Mouse (Mus musculus): ENCODE measurements around the gene Lyrm2. TPM values are rescaled to one million over a fixed set of nuclear protein-coding genes. Genes with fewer than 3 reads are reported as not detected.
A peak's percentile ranks its signal among the peaks of the same experiment; 100 is the strongest.

Lyrm2 gene
- polyA plus RNA-seq, 1 experiment from 2014 or later, result 127 TPM

GRCm38 (mm10) chr4:32789020-32789419 lies 11.0 kb upstream of the Lyrm2 start:
- H3K27ac ChIP-seq (replicated peaks; ENCODE audit: low read depth, low read length), result no peak overlapping the region
- H3K36me3 ChIP-seq (ENCODE audit: control insufficient read depth, insufficient read depth, low read length), result no peaks in the 10 kb centered on the region
- no peak overlapping the region for H3K4me3 ChIP-seq (ENCODE audit: low read depth, low read length)
- no peak for DNase-seq (ENCODE audit: low spot score)
- no peaks in the 10 kb centered on the region for H3K27me3 ChIP-seq (ENCODE audit: control insufficient read depth, insufficient read depth, low read length)
- no peak overlapping the region for H3K9ac ChIP-seq (ENCODE audit: low read length)
- H3K4me1 ChIP-seq (ENCODE audit: control insufficient read depth, insufficient read depth, low read length), result no peaks in the 10 kb centered on the region
- no peak for ATAC-seq (ENCODE audit: insufficient number of reproducible peaks, low FRiP score, low TSS enrichment, low read depth)
- 93% methylated on average over 4 of the region's 4 CpGs for WGBS
- no peaks in the 10 kb centered on the region for H3K9me3 ChIP-seq (ENCODE audit: control insufficient read depth, low read length)
- H3K4me2 ChIP-seq (ENCODE audit: low read depth, severe bottlenecking), result no peak overlapping the region

GRCm38 (mm10) chr4:32798976-32799375 lies 1.1 kb upstream of the Lyrm2 start:
- H3K4me3 ChIP-seq (ENCODE audit: low read depth, low read length), result no peak overlapping the region
- H3K36me3 ChIP-seq (ENCODE audit: control insufficient read depth, insufficient read depth, low read length), result no peaks in the 10 kb centered on the region
- no peak overlapping the region for H3K4me2 ChIP-seq (ENCODE audit: low read depth, severe bottlenecking)
- ATAC-seq (ENCODE audit: insufficient number of reproducible peaks, low FRiP score, low TSS enrichment, low read depth), result no peak
- no peak overlapping the region for H3K27ac ChIP-seq (replicated peaks; ENCODE audit: low read depth, low read length)
- no peak overlapping the region for H3K9ac ChIP-seq (ENCODE audit: low read length)
- 89% methylated on average over 4 of the region's 4 CpGs for WGBS
- no peaks in the 10 kb centered on the region for H3K27me3 ChIP-seq (ENCODE audit: control insufficient read depth, insufficient read depth, low read length)
- no peak for DNase-seq (ENCODE audit: low spot score)
- no peaks in the 10 kb centered on the region for H3K9me3 ChIP-seq (ENCODE audit: control insufficient read depth, low read length)
- peaks cover 4% of the 10 kb centered on the region; the same call in 1 of the 2 replicates for H3K4me1 ChIP-seq (ENCODE audit: control insufficient read depth, insufficient read depth, low read length)

- peak; percentile 23 for DNase-seq (ENCODE audit: low spot score)
- Histone ChIP-seq H3K36me3 (ENCODE audit: control insufficient read depth, insufficient read depth, low read length) (no peaks in the 10 kb centered on the region), H3K9me3 (ENCODE audit: control insufficient read depth, low read length) (no peaks in the 10 kb centered on the region), H3K4me3 (ENCODE audit: low read depth, low read length) (peak overlapping the region; percentile 76), H3K4me1 (ENCODE audit: control insufficient read depth, insufficient read depth, low read length) (peaks cover 4% of the 10 kb centered on the region; the same call in 1 of the 2 replicates), H3K4me2 (ENCODE audit: low read depth, severe bottlenecking) (peak overlapping the region; percentile 67), H3K9ac (ENCODE audit: low read length) (peak overlapping the region; percentile 96), H3K27me3 (ENCODE audit: control insufficient read depth, insufficient read depth, low read length) (no peaks in the 10 kb centered on the region), H3K27ac (replicated peaks; ENCODE audit: low read depth, low read length) (peak overlapping the region; percentile 100)
- ATAC-seq (ENCODE audit: insufficient number of reproducible peaks, low FRiP score, low TSS enrichment, low read depth), result peak; percentile 49; the same call in 1 of the 2 replicates
- 21% methylated on average over 9 of the region's 9 CpGs for WGBS
Observed at GRCm38 (mm10) chr4:32800577-32801170, 621 bp downstream of the Lyrm2 start.

GRCm38 (mm10) chr4:32817478-32817877 lies 17.4 kb downstream of the Lyrm2 start:
- Histone ChIP-seq H3K9ac (ENCODE audit: low read length) (no peak overlapping the region), H3K4me1 (ENCODE audit: control insufficient read depth, insufficient read depth, low read length) (no peaks in the 10 kb centered on the region), H3K36me3 (ENCODE audit: control insufficient read depth, insufficient read depth, low read length) (no peaks in the 10 kb centered on the region), H3K27ac (replicated peaks; ENCODE audit: low read depth, low read length) (no peak overlapping the region), H3K4me3 (ENCODE audit: low read depth, low read length) (no peak overlapping the region), H3K4me2 (ENCODE audit: low read depth, severe bottlenecking) (no peak overlapping the region), H3K27me3 (ENCODE audit: control insufficient read depth, insufficient read depth, low read length) (no peaks in the 10 kb centered on the region), H3K9me3 (ENCODE audit: control insufficient read depth, low read length) (no peaks in the 10 kb centered on the region)
- 75% methylated on average over 5 of the region's 5 CpGs for WGBS
- ATAC-seq (ENCODE audit: insufficient number of reproducible peaks, low FRiP score, low TSS enrichment, low read depth), result no peak
- no peak for DNase-seq (ENCODE audit: low spot score)

DNA sequence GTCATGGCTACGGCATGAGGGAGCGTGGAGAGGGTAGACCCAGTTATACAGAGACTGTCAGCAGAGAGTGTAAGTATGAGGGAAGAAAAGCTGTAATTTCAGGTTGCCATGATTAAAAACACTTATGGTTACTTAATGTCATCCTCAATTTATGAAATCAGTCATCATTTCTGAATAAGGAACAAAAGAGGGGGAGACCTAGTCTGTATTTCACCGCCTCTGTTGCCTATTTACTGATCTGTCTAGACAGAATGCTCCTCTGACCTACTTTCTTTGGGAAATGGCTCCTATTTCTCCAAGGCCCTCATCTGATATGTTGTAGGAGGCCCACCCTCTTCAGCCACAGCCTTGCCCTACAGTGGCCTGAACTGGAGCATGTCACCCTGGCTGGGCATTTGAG lies 20.6 kb downstream of the Lyrm2 start:
- Histone ChIP-seq H3K9ac (ENCODE audit: low read length) (no peak overlapping the region), H3K36me3 (ENCODE audit: control insufficient read depth, insufficient read depth, low read length) (no peaks in the 10 kb centered on the region), H3K4me1 (ENCODE audit: control insufficient read depth, insufficient read depth, low read length) (no peaks in the 10 kb centered on the region), H3K9me3 (ENCODE audit: control insufficient read depth, low read length) (no peaks in the 10 kb centered on the region), H3K4me2 (ENCODE audit: low read depth, severe bottlenecking) (no peak overlapping the region), H3K27me3 (ENCODE audit: control insufficient read depth, insufficient read depth, low read length) (no peaks in the 10 kb centered on the region), H3K4me3 (ENCODE audit: low read depth, low read length) (no peak overlapping the region), H3K27ac (replicated peaks; ENCODE audit: low read depth, low read length) (no peak overlapping the region)
- WGBS, result 93% methylated on average over 3 of the region's 3 CpGs
- no peak for DNase-seq (ENCODE audit: low spot score)
- no peak for ATAC-seq (ENCODE audit: insufficient number of reproducible peaks, low FRiP score, low TSS enrichment, low read depth)

DNA sequence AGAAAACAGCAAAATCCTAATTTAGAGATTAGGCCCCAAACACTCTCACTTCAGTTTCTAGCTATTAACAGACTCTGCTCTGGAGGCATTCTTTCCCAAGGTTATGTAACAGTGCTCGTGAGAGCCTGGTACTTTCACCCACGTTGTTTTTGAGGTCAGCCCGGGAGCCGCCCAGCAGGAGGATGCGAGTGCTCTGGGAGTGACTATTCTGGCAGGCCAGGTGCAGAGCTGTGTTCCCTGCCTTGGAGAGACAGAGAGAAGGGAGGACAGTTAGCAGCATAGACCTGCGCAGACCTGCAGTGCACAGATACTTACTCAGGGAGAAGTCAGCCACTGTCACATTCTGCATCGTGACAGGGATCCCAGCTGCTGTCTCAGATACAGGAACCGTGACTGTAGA lies 24.2 kb downstream of the Lyrm2 start:
- H3K4me2 ChIP-seq (ENCODE audit: low read depth, severe bottlenecking), result no peak overlapping the region
- H3K4me3 ChIP-seq (ENCODE audit: low read depth, low read length), result no peak overlapping the region
- DNase-seq (ENCODE audit: low spot score) (no peak), ATAC-seq (ENCODE audit: insufficient number of reproducible peaks, low FRiP score, low TSS enrichment, low read depth) (no peak)
- H3K27ac ChIP-seq (replicated peaks; ENCODE audit: low read depth, low read length), result no peak overlapping the region
- no peaks in the 10 kb centered on the region for H3K36me3 ChIP-seq (ENCODE audit: control insufficient read depth, insufficient read depth, low read length)
- peaks cover 2% of the 10 kb centered on the region; the same call in 1 of the 2 replicates for H3K4me1 ChIP-seq (ENCODE audit: control insufficient read depth, insufficient read depth, low read length)
- no peaks in the 10 kb centered on the region for H3K27me3 ChIP-seq (ENCODE audit: control insufficient read depth, insufficient read depth, low read length)
- WGBS, result 70% methylated on average over 8 of the region's 8 CpGs
- H3K9me3 ChIP-seq (ENCODE audit: control insufficient read depth, low read length), result no peaks in the 10 kb centered on the region
- H3K9ac ChIP-seq (ENCODE audit: low read length), result no peak overlapping the region

GRCm38 (mm10) chr4:32826925-32827324 lies 26.9 kb downstream of the Lyrm2 start:
- 54% methylated on average over 7 of the region's 7 CpGs for WGBS
- DNase-seq (ENCODE audit: low spot score) (no peak), ATAC-seq (ENCODE audit: insufficient number of reproducible peaks, low FRiP score, low TSS enrichment, low read depth) (no peak)
- H3K27ac ChIP-seq (replicated peaks; ENCODE audit: low read depth, low read length), result no peak overlapping the region
- no peaks in the 10 kb centered on the region for H3K9me3 ChIP-seq (ENCODE audit: control insufficient read depth, low read length)
- H3K4me1 ChIP-seq (ENCODE audit: control insufficient read depth, insufficient read depth, low read length), result peaks cover 3% of the 10 kb centered on the region; the same call in 1 of the 2 replicates
- no peaks in the 10 kb centered on the region for H3K36me3 ChIP-seq (ENCODE audit: control insufficient read depth, insufficient read depth, low read length)
- no peak overlapping the region for H3K4me3 ChIP-seq (ENCODE audit: low read depth, low read length)
- no peaks in the 10 kb centered on the region for H3K27me3 ChIP-seq (ENCODE audit: control insufficient read depth, insufficient read depth, low read length)
- H3K4me2 ChIP-seq (ENCODE audit: low read depth, severe bottlenecking), result no peak overlapping the region
- H3K9ac ChIP-seq (ENCODE audit: low read length), result no peak overlapping the region

DNA sequence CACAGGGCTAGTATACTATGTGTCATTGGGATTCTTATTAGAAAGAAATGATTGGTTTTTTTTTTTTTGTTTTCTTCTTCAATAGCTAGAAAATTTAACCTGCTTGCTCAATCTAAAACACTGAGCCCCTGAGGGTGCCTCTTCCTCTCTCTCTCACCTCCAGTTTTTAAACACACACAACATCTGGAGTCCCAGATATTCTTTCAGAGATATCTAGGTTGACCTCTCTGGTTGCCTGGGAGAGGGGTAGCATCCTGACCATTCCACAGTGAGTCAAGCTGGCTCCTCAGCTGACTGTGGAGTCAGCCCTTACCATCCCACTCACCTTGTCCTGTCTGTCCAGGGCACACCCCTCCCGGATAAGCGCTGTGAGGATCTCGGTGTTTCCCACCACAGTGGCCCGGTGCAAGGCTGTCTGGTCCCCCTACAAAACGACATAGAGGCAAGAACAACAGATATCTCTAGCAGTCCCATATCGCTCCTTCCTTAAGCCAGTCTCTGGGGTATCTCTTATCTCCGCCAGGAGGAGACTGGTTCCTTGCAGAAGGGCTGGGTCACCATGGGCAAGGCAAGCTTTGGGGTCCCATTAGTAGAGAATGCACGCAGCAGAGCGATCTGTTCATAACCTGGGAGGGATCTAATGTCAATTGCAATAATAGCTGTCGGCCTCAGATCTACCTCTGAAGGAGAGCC lies 28.5 kb downstream of the Lyrm2 start:
- H3K27me3 ChIP-seq (ENCODE audit: control insufficient read depth, insufficient read depth, low read length), result no peaks in the 10 kb centered on the region
- 77% methylated on average over 10 of the region's 10 CpGs for WGBS
- H3K36me3 ChIP-seq (ENCODE audit: control insufficient read depth, insufficient read depth, low read length), result no peaks in the 10 kb centered on the region
- no peaks in the 10 kb centered on the region for H3K9me3 ChIP-seq (ENCODE audit: control insufficient read depth, low read length)
- H3K4me1 ChIP-seq (ENCODE audit: control insufficient read depth, insufficient read depth, low read length), result peaks cover 3% of the 10 kb centered on the region; the same call in 1 of the 2 replicates
- H3K4me3 ChIP-seq (ENCODE audit: low read depth, low read length), result no peak overlapping the region
- H3K9ac ChIP-seq (ENCODE audit: low read length), result no peak overlapping the region
- no peak overlapping the region for H3K27ac ChIP-seq (replicated peaks; ENCODE audit: low read depth, low read length)
- DNase-seq (ENCODE audit: low spot score), result no peak
- ATAC-seq (ENCODE audit: insufficient number of reproducible peaks, low FRiP score, low TSS enrichment, low read depth), result no peak
- H3K4me2 ChIP-seq (ENCODE audit: low read depth, severe bottlenecking), result no peak overlapping the region

All from limb, embryonic 11.5 days (tissue).